Mouse (Mus musculus) hindbrain, embryonic 11.5 days (tissue): ENCODE data around the gene Gm20388. TPM values are rescaled to one million over a fixed set of nuclear protein-coding genes. Genes with fewer than 3 reads are reported as not detected.
"Not testable (repeated sequence)": the region's sequence is repeated elsewhere in the genome, so short reads cannot be mapped to it uniquely, and the experiment has no call there.

Experiments used
- ATAC-seq: fragments of 200-750 bp; cut with Nextera tagmentation; 2 replicates; pipeline ENCODE4 v1.8.0; 2017; ENCODE audit warnings: mild to moderate bottlenecking, moderate TSS enrichment, moderate library complexity; ENCODE audit not compliant: low FRiP score
- DNase-seq: peaks from one replicate; pipeline ENCODE4 v3.0.0-alpha.2; 2015; ENCODE audit warnings: low spot score
- H3K27ac ChIP-seq: fragments of 300-500 bp; sonication (generic); 2 replicates; pipeline ENCODE4 v1.5.1; 2014; ENCODE audit warnings: mild to moderate bottlenecking, low read depth, low read length
- H3K27me3 ChIP-seq: fragments of 300-500 bp; sonication (generic); 2 replicates; pipeline ENCODE4 v1.6.1; 2014; ENCODE audit warnings: mild to moderate bottlenecking, low read length, moderate library complexity, mixed read lengths; ENCODE audit not compliant: control insufficient read depth, insufficient read depth
- H3K36me3 ChIP-seq: fragments of 300-500 bp; sonication (generic); 2 replicates; pipeline ENCODE4 v1.6.1; 2014; ENCODE audit warnings: mild to moderate bottlenecking, low read length, moderate library complexity, mixed read lengths; ENCODE audit not compliant: control insufficient read depth, insufficient read depth
- H3K4me1 ChIP-seq: fragments of 300-500 bp; sonication (generic); replicated peaks from 2 replicates; pipeline ENCODE4 v1.6.1; 2014; ENCODE audit warnings: low read length, mixed read lengths; ENCODE audit not compliant: control insufficient read depth, insufficient read depth
- H3K4me2 ChIP-seq: fragments of 300-500 bp; sonication (generic); replicated peaks from 2 replicates; pipeline ENCODE4 v1.6.1; 2014; ENCODE audit warnings: mild to moderate bottlenecking, low read depth, low read length
- H3K4me3 ChIP-seq: fragments of 300-500 bp; sonication (generic); 2 replicates; pipeline ENCODE4 v1.5.1; 2014; ENCODE audit warnings: low read depth, low read length
- H3K9ac ChIP-seq: fragments of 300-500 bp; sonication (generic); 2 replicates; pipeline ENCODE4 v1.6.1; 2014; ENCODE audit warnings: low read depth, low read length
- H3K9me3 ChIP-seq: fragments of 300-500 bp; sonication (generic); 2 replicates; pipeline ENCODE4 v1.6.1; 2016; ENCODE audit warnings: low read length; ENCODE audit not compliant: control insufficient read depth
- WGBS: fragments of 180-500 bp; shearing (Covaris S2); extraction: QIAGEN DNeasy Blood & Tissue Kit; methylation state at CpG from one replicate; pipeline ENCODE4 v1.1.7; 2014; 5-methylcytosine and 5-hydroxymethylcytosine counted together
- polyA plus RNA-seq: library from polyadenylated mRNA; unstranded; fragments of >200 nt; fragmentation: Nextera tagmentation; extraction: Ambion mirVana; gene quantifications from 2 replicates; pipeline ENCODE4 v1.2.1, GENCODE M21; 2014

Gene Gm20388
- polyA plus RNA-seq, 1 experiment from 2014 or later: 11.8 TPM

DNA sequence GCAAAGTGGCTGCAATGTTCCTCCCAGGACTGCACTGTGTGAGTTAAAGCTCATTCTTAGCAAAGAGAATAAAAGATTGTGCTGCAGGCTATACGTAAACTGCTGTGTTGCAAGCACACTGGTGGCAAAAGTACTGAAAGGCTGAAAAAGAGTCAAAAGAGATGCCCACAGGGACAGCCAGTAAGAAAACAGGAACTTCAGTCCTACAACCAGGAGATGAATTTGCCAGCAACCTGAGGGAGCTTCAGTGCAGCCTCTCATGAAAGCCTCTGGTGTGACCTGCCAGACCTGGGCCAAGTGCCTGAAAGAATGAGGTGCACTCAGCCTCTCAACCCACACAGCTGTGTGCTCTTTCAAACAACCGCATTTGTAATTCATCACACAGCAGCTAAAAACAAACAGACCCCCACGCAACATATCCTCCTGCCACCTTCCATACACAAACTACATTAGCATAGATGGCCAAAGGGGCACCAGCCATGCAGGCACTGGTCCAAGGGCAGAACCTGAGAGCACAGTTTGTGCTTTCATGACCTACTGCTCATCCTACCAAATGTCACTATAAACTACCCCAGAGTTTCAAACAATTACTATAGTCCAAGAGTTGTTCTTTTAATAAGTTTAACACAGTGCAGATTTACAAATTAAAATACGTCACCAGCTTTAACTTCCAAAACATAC lies 3108.0 kb downstream of the Gm20388 start:
- Histone ChIP-seq H3K4me2 (no peak overlapping the region), H3K9ac (no peak overlapping the region), H3K4me1 (no peaks in the 10 kb centered on the region), H3K27ac (no peak overlapping the region), H3K4me3 (no peak overlapping the region), H3K9me3 (no peaks in the 10 kb centered on the region), H3K27me3 (no peaks in the 10 kb centered on the region), H3K36me3 (no peaks in the 10 kb centered on the region)
- no peak for DNase-seq
- ATAC-seq: no peak
- 73% methylated on average over 4 of the region's 4 CpGs for WGBS

DNA sequence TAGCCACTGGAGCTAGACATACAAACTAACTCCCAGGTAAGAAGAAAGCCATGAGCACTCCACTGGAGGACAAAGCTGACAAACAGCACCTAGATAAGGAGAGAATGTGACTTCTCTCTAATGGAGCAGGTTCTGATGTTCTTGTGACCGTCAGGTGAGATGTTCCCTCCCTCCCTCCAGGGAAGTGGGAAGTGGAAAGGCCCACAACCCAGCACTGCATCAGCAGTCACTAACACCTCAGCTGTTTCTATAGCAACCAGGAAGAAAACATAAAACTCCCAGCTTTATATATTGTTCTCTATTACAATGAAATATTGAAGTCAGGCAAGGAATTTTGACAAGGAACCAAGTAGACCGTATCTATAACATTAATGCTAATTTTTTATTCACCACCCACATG lies 3109.4 kb downstream of the Gm20388 start:
- Histone ChIP-seq H3K36me3 (no peaks in the 10 kb centered on the region), H3K27me3 (no peaks in the 10 kb centered on the region), H3K4me2 (no peak overlapping the region), H3K4me3 (no peak overlapping the region), H3K9ac (no peak overlapping the region), H3K27ac (no peak overlapping the region), H3K4me1 (no peaks in the 10 kb centered on the region), H3K9me3 (no peaks in the 10 kb centered on the region)
- ATAC-seq: no peak
- DNase-seq: no peak
- 71% methylated on average over 2 of the region's 2 CpGs for WGBS

DNA sequence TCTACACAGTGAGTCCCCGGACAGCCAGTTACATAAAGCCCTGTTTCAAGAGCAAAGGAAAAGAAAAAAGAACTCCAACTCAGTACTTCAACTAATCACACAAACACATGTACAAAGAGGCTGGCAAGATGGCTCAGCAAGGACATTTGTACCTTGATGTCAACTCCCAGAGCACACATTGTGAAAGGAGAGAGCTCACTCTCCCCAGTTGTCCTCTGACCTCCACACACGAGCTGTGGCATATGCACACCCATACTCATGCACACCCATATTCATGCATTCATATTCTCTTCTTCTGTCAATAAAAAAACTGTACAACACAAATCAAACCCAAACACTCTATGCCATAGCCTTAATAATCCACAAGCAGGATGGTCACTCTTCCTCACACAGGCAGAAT lies 3110.2 kb downstream of the Gm20388 start:
- Histone ChIP-seq H3K9ac (no peak overlapping the region), H3K27ac (no peak overlapping the region), H3K9me3 (no peaks in the 10 kb centered on the region), H3K4me1 (no peaks in the 10 kb centered on the region), H3K4me2 (no peak overlapping the region), H3K36me3 (no peaks in the 10 kb centered on the region), H3K4me3 (no peak overlapping the region), H3K27me3 (no peaks in the 10 kb centered on the region)
- 80% methylated on average over 2 of the region's 2 CpGs for WGBS
- ATAC-seq (no peak), DNase-seq (no peak)

DNA sequence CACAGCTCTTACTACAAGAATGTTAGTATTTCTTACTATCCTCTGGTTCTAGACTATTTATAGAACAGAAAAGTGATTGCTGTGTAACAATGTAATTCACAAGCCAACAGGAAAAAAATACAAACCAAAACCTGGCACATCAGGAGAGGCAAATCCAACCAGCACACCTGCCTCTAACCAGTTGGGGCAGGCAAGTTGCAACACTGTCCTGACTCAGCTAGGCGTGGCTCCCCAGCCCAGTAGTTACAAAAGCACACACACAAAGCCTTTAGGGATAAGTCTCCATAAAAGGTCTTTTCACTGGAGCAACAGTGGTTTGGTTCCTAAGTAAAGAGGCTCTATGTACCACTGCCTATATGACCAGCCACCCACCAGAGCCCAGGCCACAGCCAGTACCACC lies 3110.6 kb downstream of the Gm20388 start:
- WGBS: 88% methylated on average over 1 of the region's 1 CpGs
- DNase-seq: no peak
- Histone ChIP-seq H3K36me3 (no peaks in the 10 kb centered on the region), H3K4me1 (no peaks in the 10 kb centered on the region), H3K27me3 (no peaks in the 10 kb centered on the region), H3K9me3 (no peaks in the 10 kb centered on the region), H3K4me2 (no peak overlapping the region), H3K4me3 (no peak overlapping the region), H3K27ac (no peak overlapping the region), H3K9ac (no peak overlapping the region)
- ATAC-seq: no peak

DNA sequence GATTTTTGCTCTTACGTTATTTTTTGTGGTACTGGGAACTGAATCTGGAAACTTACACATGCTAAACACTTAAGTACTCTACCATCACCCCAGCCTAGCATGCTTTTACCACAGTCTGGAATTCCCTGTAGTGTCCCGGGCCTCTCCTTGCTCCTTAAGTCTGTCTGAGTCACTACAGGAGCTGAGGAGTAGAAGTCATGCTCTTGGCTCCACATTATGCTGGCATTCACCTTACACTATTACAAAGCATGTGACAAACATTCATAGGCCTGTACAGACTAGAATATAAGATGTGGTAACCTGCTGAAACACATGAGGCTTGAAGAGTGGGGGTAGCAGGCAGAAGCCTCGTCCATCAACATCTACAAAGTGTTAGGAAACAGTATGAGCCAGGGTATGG lies 3112.1 kb downstream of the Gm20388 start:
- Histone ChIP-seq H3K4me2 (no peak overlapping the region), H3K9me3 (no peaks in the 10 kb centered on the region), H3K4me1 (no peaks in the 10 kb centered on the region), H3K27ac (no peak overlapping the region), H3K9ac (no peak overlapping the region), H3K27me3 (no peaks in the 10 kb centered on the region), H3K36me3 (no peaks in the 10 kb centered on the region), H3K4me3 (no peak overlapping the region)
- no peak for ATAC-seq
- WGBS: 85% methylated on average over 3 of the region's 3 CpGs
- DNase-seq: no peak

DNA sequence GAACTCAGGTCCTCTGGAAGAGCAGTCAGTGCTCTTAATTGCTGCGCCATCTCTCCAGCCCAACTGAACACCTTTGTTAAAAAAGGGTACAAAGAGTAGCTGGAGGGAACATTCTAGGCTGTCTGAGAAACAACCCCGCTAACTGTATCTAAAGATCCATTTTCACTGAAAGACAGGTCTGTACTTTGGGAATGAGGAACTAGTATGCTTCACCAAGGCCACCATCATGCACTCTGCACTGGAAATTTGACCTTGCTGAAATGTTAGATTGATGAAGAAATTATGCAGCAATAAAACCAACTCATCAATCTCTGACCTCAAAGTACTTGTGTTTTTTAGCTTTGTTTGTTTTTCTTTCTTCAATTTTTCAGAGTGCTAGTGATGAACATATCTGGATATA lies 3113.6 kb downstream of the Gm20388 start:
- DNase-seq (no peak), ATAC-seq (no peak)
- Histone ChIP-seq H3K27me3 (no peaks in the 10 kb centered on the region), H3K4me2 (no peak overlapping the region), H3K27ac (no peak overlapping the region), H3K4me3 (no peak overlapping the region), H3K9ac (no peak overlapping the region), H3K9me3 (no peaks in the 10 kb centered on the region), H3K4me1 (no peaks in the 10 kb centered on the region), H3K36me3 (no peaks in the 10 kb centered on the region)
- WGBS: 97% methylated on average over 2 of the region's 2 CpGs

DNA sequence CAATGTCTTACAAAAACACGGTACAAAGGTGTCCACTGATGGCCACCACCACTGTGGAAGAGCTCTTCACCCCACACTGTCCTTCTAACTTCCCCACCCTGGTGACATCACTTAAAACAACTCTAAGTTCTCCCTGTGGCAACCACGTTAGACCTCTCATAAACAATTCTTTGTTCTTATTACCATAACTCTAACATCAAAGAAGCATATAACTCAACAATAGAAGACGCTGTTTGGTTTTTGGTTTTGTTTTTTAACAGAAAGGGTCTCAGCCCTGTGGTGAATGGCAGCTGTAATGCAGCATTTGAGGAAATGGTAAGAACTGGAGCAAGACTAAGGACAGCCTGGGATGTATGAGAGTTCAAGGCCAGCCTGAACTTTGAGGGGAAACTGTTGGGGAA lies 3115.3 kb downstream of the Gm20388 start:
- Histone ChIP-seq H3K9ac (no peak overlapping the region), H3K4me2 (no peak overlapping the region), H3K27ac (no peak overlapping the region), H3K4me3 (no peak overlapping the region), H3K36me3 (no peaks in the 10 kb centered on the region), H3K9me3 (no peaks in the 10 kb centered on the region), H3K27me3 (no peaks in the 10 kb centered on the region), H3K4me1 (no peaks in the 10 kb centered on the region)
- ATAC-seq (no peak), DNase-seq (no peak)
- whole genome bisulfite sequencing: 88% methylated on average over 3 of the region's 3 CpGs

DNA sequence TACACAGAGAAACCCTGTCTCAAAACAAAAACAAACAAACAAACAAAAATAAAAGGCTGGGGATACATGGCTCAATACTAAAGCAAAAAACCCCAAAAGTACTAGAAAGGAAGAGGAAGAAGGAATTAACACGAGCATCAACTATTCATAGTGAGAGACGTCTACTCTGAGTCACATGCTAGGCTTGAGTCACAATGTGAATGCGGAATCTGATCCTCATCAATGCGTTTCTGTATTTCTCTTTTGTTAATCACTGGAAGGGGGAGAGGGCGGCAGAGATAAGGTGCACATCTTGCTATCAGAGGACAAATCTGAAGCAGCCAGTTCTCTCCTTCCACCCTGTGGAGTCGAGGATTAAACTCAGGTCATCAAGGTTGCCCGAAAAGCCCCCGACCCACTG lies 3117.1 kb downstream of the Gm20388 start:
- Histone ChIP-seq H3K4me1 (no peaks in the 10 kb centered on the region), H3K27ac (no peak overlapping the region), H3K9me3 (no peaks in the 10 kb centered on the region), H3K27me3 (no peaks in the 10 kb centered on the region), H3K36me3 (no peaks in the 10 kb centered on the region), H3K4me2 (no peak overlapping the region), H3K4me3 (no peak overlapping the region), H3K9ac (no peak overlapping the region)
- 94% methylated on average over 8 of the region's 8 CpGs for WGBS
- ATAC-seq: no peak
- DNase-seq: no peak

DNA sequence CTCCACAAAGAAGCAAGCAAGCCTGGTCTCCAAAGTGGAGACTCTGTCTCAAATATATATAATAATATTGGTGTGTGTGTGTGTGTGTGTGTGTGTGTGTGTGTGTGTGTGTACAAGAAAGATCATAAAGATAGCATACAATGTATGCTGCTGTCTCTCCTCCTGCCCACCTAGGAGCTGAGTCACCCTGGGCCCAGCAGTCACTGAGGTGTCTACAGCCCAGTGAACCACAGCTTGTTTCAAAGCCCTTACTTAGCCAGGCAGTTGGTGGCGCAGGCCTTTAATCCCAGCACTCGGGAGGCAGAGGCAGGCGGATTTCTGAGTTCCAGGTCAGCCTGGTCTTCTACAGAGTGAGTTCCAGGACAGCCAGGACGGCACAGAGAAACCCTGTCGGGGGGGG lies 3119.4 kb downstream of the Gm20388 start:
- not testable (repeated sequence) for H3K36me3 ChIP-seq, H3K27me3 ChIP-seq, H3K27ac ChIP-seq, H3K4me3 ChIP-seq, H3K4me1 ChIP-seq, H3K9ac ChIP-seq, H3K4me2 ChIP-seq, ATAC-seq, H3K9me3 ChIP-seq, DNase-seq
- 95% methylated on average over 5 of the region's 5 CpGs for WGBS
